Mouse (Mus musculus) brain, adult 2 months (tissue): Measurements from ENCODE around the gene Foxo3.
A peak's percentile ranks its signal among the peaks of the same experiment; 100 is the strongest.

Source experiments
- DNase-seq: peaks from one replicate; pipeline ENCODE4 v3.0.0; 2011; ENCODE audit warnings: low read depth, low spot score

The Foxo3 gene

DNA sequence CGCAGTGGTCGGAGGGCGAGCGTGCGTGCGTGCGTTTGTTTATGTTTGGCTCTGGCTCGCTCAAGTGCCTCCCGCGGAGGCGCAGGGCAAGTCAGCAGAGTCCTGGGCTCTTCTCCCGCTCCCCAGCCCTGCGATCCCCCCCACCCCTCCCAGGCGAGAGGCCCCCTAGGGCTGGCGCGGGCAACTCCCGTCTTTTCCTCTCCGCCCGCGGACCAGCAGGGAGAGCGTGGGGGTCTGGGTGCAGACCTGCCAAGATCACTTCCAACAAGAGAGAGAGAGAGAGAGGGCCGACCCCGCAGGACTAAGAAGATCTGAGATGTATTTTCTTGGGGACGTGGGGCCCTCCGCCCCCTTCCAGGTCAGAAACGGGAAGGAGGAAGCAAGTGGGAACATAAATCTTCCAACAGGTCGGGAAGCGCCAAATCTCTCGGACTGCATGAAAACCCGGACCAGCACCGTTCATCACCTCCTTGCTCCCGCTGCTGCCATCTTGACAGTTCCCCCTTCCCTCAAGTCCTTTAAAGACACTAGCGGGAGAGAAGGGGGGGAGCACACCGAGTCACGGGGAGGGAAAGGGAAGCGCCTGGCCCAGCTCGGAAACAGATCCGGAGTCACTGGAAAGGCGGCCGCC is 569 bp downstream of the Foxo3 start:
- peak; percentile 85 for DNase-seq

DNA sequence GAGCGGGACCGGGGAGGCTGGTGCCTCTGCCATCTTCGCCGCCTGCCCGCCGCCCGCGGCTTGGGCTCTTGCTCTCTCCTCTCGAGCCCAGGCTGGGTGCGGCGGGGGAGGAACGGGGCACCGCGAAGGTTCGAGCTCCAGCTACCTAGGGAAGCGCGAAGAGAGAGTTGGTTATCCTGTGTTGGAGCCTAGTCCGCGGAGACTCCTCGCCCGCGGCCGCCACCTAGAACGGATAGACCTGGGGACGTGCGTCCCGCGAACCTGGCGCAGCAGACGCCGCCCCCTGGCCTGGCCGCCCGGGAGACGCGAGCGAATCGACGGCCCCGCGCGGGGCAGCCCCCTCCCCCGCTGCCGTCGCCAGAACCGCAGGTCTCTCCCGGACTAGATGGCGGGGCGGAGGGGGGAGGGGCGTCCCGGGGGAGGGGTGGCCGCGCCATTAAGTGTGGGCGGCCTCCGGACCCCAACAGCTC is 1.1 kb downstream of the Foxo3 start:
- peak; percentile 54 for DNase-seq

DNA sequence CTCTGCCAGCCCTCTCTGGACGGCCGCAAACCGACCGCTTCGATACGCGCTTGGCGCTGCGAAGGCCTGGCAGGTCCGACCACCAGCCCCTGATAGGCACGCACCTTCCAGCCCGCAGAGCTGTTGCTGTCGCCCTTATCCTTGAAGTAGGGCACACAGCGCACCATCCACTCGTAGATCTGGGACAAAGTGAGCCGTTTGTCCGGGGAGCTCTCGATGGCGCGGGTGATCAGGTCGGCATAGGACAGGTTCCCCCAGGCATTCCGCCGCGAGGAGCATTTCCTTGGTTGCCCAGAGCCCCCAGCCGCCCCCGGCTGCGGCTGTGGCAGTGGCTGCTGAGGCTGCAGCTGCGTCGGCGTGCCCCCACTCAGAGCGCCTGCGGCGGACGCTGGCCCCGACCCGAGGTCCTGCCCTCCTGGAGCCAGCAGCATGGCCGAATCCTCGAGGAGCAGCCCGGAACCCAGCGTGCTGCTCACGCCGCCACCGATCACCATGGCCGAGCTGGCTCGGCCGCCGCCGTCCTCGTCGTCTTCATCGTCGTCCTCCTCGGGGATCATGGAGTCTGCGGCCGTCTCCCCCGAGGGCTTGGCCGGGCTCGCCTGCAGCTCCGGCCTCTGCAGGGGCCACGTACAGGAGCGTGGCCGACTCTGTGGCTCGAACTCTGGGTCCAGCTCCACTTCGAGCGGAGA is 1.7 kb downstream of the Foxo3 start:
- peak; percentile 33 for DNase-seq

GRCm38 (mm10) chr10:42273760-42274691 is 2.5 kb downstream of the Foxo3 start:
- peak; percentile 77 for DNase-seq

DNA sequence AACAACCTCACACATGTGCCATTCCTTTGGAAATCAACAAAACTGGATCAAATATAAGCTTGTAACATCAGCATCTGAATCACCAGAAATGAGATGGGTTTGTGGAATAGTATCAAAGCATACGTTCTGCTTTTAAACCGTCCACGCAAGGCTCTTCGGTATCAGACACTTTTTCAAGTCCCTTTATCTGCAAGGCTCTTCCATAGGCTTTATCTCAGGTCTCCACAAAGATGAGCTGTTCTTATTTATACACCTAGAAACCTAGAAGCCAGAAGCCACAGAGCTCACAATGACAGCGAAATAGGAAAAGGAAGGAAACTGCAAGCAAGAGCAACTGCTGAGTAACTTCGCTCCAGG is 3.2 kb downstream of the Foxo3 start:
- no peak for DNase-seq

- DNase-seq = peak; percentile 63
Observed at GRCm38 (mm10) chr10:42271454-42272230, 4.9 kb downstream of the Foxo3 start.

- peak; percentile 47 for DNase-seq
Observed at GRCm38 (mm10) chr10:42270277-42271083, 6.1 kb downstream of the Foxo3 start.

GRCm38 (mm10) chr10:42269281-42270025 is 7.1 kb downstream of the Foxo3 start:
- DNase-seq = peak; percentile 40

DNA sequence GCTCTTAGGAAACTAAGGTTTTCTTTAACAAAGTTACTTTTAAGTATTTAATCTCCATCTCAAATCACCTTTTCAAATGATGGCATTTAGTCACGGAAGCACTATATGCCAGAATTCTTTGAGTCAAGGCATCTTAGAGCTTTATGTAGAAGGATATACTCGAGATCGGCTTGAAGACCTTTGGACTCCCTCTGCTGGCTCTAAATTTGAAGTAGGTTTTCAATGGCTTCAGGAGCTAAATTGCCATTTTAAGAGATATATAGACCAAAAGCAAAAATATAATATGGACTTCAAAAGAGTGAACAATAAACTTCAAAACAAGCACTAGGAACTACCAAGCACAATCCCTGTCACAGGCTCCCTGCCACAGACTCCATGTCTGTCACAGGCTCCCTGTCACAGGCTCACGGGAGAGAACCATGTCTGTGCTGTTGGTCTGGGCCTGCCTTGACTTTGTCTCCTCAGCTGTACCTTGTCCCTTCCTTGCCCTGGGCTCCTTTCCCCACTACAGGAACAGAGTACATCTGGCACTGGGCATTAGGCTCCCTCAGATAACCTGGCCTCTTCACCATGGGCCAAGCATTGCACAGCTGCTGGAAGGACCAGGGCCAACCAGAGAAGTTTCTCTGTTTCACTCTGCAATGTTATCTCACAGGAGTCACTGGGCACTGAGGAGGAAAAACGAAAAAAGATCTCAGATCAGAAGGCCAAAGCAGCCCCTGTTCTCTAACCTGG is 8.6 kb downstream of the Foxo3 start:
- peak; percentile 55 for DNase-seq

- DNase-seq = peak; percentile 47
Observed at GRCm38 (mm10) chr10:42265021-42265689, 11.4 kb downstream of the Foxo3 start.

DNA sequence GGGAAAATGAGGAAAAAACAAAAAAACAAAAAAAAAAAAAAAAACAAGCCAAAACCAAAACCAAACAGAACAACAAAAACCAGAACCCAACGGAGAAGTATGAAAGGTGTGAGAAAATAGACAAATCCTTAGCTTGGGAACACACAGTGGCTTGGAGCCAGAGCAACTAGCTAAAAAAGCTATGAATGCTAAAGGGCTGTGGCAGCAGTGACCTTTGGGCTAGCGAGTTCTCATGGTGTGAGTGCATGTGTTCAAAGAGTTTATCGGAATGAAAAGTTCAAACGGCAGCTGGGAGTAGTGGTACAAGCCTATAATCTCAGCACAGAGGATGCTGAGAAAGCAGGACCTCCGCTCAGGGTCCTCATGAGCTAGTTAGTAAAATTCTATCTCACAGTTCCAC is 12.4 kb downstream of the Foxo3 start:
- no peak for DNase-seq

DNA sequence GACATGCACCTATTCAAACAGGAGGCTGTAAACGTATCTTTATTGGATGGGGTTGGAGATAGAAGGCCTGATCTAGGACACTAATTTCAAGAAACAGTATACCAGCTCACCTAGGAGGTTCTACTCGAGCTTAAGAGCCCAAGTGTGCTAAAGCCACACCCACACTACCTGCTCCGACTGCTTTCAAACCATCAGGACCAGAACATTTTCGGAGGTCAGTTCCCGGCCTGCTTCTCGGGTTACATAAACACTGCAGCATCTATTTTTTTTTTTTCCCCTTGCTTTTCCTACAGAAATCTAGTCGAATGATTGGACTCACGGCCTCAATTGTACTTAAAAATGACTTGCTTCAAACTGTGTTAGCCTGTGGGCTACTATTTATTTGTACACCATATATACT is 12.9 kb downstream of the Foxo3 start:
- no peak for DNase-seq

- no peak for DNase-seq
Observed at GRCm38 (mm10) chr10:42262061-42262460, 14.5 kb downstream of the Foxo3 start.

DNA sequence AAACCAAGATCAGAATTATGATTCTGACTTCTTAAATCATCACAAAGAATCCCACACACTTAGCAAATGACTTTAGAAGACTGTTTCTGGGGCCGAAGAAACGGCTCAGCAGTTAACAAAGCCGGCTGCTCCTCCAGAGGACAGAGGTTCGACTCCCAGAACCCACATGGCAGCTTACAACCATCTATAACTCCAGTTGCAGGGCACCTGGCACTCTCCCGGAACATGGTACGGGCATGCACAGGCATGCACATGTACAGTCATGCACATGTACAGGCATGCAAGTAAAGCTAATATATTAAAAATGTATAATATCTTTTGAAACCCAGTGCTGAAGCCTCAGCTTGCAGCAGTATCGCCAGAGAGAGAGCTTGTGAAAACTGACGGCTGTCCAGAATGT is 15.5 kb downstream of the Foxo3 start:
- no peak for DNase-seq

DNA sequence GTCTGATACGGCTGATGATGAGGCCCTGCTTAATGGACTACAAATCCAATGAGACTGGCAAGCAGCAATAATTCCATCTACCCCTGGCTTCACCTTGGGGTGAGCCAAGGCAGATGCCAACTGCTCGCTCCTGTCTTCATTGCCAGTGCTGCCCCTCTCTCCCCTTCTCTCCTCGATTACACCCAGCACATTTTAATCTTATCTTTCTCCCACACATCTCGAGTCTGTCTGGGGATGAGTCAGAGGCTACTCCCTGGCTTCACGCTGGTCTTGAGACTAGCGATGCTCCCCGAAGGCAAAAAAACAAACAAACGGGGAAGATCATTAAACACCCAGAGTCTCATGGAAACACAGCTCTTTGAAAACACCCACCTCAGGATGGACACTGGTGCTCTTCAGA is 16.0 kb downstream of the Foxo3 start:
- DNase-seq = peak; percentile 59

DNA sequence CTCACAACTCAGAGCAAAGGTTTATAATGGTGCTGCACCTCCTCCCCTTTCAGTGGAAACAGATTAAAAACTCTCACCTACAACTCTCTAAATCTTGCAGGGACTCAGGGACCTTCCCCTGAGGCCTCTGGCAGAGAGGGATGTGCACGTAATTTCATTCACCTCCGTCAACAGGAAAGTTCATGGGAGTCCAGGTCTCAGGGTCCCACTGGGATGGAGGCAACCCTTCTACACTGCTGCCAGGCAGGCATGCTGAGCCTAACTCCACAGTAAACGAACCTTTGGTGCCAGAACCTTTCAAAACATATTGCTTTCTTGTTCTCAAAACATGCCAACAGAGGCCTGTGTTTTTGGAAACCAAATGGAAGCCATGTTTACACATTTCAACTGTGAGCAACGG is 17.0 kb downstream of the Foxo3 start:
- no peak for DNase-seq

DNA sequence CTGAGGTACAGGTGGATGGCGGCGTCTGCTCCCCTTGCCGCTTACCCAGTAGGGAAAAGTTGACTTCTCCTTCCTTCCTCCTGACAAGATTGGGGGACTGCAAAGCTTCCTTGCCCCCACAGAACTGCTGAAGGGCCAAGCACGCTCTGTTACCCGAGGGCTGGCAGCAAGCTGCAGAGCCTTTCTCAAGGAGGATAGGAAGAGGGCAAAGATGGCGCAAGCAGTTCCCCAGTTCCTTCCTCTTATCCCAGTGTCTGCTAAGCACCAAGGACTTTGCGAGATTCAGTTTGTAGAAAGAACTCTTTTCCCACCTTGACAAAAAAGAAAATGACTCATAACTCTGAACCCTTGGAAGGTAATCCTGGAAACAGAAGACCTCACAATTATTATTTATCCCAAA is 18.6 kb downstream of the Foxo3 start:
- no peak for DNase-seq

DNA sequence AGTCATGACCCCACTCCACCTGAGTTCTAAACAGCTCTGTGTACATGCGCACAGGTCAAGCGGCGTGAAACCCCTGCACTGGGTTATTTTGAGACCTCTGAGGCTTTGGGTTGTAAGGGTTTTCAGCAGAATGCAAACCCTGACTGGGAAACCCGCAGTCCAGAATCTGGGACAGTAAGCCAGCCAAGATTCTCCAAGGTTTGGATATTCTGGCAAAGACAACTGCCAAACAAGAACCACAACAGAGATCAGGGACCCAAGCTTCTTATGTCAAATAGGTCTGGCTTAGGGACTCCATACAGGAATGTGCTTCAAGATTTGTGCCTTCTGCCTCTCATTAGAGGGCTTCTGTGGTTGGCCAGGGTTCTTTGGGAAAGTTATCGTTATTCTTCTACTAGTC is 21.8 kb downstream of the Foxo3 start:
- DNase-seq = peak; percentile 46
